Mouse (Mus musculus): Measurements from ENCODE around the gene Rnf144b. TPM values are rescaled to one million over a fixed set of nuclear protein-coding genes. Genes with fewer than 3 reads are reported as not detected.

The Rnf144b gene
- polyA plus RNA-seq, 1 experiment, result 0.17 TPM

GRCm38 (mm10) chr13:47142764-47143163, 20.3 kb downstream of the Rnf144b start:
- Histone ChIP-seq H3K4me3 (no peak overlapping the region), H3K27me3 (ENCODE audit: control insufficient read depth, insufficient read depth, insufficient read length) (no peaks in the 10 kb centered on the region), H3K36me3 (ENCODE audit: control insufficient read depth, insufficient read depth) (no peaks in the 10 kb centered on the region), H3K4me2 (ENCODE audit: low read depth) (peak overlapping the region; percentile 38), H3K79me2 (ENCODE audit: control insufficient read depth, insufficient read depth) (no peaks in the 10 kb centered on the region), H3ac (ENCODE audit: control insufficient read depth, insufficient read length) (no peak overlapping the region)
- no peak for TF ChIP-seq MYOD1 (IDR thresholded peaks at IDR 0.05; ENCODE audit: control insufficient read depth in 1 of 3, insufficient read length in 2 of 3, low read depth in 2 of 3)

DNA sequence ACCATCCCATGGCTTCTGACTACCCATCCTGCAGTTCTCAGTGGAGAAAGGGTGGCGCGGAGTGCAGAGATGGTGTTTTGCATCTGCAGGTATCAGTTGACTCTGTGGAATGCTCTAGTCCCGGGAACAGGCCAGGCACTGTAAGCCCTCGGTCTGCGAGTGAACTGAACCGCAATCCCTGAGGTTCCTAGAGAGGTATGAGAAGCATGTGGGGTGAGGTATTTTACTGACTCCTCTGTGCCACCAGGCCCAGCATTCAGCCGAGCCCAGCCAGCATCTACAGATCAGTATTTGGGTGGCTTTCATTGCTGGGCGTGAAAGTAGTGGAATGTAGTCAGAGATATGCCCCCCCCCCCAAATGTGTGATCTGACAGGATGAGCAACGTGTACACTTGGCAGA, 23.5 kb downstream of the Rnf144b start:
- Histone ChIP-seq H3K36me3 (ENCODE audit: control insufficient read depth, insufficient read depth) (no peaks in the 10 kb centered on the region), H3K4me2 (ENCODE audit: low read depth) (no peak overlapping the region), H3ac (ENCODE audit: control insufficient read depth, insufficient read length) (no peak overlapping the region), H3K79me2 (ENCODE audit: control insufficient read depth, insufficient read depth) (no peaks in the 10 kb centered on the region), H3K27me3 (ENCODE audit: control insufficient read depth, insufficient read depth, insufficient read length) (no peaks in the 10 kb centered on the region), H3K4me3 (no peak overlapping the region)
- TF ChIP-seq TCF3 (IDR thresholded peaks at IDR 0.05; ENCODE audit: insufficient read length, low read depth) (no peak), MYOD1 (IDR thresholded peaks at IDR 0.05; ENCODE audit: control insufficient read depth in 1 of 3, insufficient read length in 2 of 3, low read depth in 2 of 3) (no peak), POLR2AphosphoS2 (IDR thresholded peaks at IDR 0.05; ENCODE audit: insufficient read length, low read depth) (no peak), SRF (IDR thresholded peaks at IDR 0.05; ENCODE audit: control insufficient read depth, insufficient read length, low read depth) (no peak), POLR2A (IDR thresholded peaks at IDR 0.05; ENCODE audit: insufficient read length, low read depth) (no peak), E2F4 (IDR thresholded peaks at IDR 0.05; ENCODE audit: insufficient read depth) (no peak), CEBPB (IDR thresholded peaks at IDR 0.05; ENCODE audit: insufficient read depth, poor library complexity, severe bottlenecking) (no peak), MAX (IDR thresholded peaks at IDR 0.05; ENCODE audit: low read depth) (no peak), REST (IDR thresholded peaks at IDR 0.05; ENCODE audit: insufficient read depth, insufficient read length) (no peak), TCF12 (IDR thresholded peaks at IDR 0.05; ENCODE audit: insufficient read depth, poor library complexity, severe bottlenecking) (no peak), MYOG (IDR thresholded peaks at IDR 0.05; ENCODE audit: control insufficient read depth in 1 of 3, insufficient read depth in 1 of 3, insufficient read length in 2 of 3, low read depth in 2 of 3) (no peak), USF1 (IDR thresholded peaks at IDR 0.05; ENCODE audit: low read depth) (no peak)

- TF ChIP-seq USF1 (IDR thresholded peaks at IDR 0.05; ENCODE audit: low read depth) (no peak), POLR2A (IDR thresholded peaks at IDR 0.05; ENCODE audit: insufficient read length, low read depth) (no peak), POLR2AphosphoS2 (IDR thresholded peaks at IDR 0.05; ENCODE audit: insufficient read length, low read depth) (no peak), MYOD1 (IDR thresholded peaks at IDR 0.05; ENCODE audit: control insufficient read depth in 1 of 3, insufficient read length in 2 of 3, low read depth in 2 of 3) (no peak), TCF12 (IDR thresholded peaks at IDR 0.05; ENCODE audit: insufficient read depth, poor library complexity, severe bottlenecking) (no peak)
- Histone ChIP-seq H3ac (ENCODE audit: control insufficient read depth, insufficient read length) (no peak overlapping the region), H3K79me2 (ENCODE audit: control insufficient read depth, insufficient read depth) (no peaks in the 10 kb centered on the region), H3K4me3 (no peak overlapping the region), H3K4me2 (ENCODE audit: low read depth) (no peak overlapping the region), H3K27me3 (ENCODE audit: control insufficient read depth, insufficient read depth, insufficient read length) (no peaks in the 10 kb centered on the region), H3K36me3 (ENCODE audit: control insufficient read depth, insufficient read depth) (no peaks in the 10 kb centered on the region)
Observed at GRCm38 (mm10) chr13:47146388-47146787, 23.9 kb downstream of the Rnf144b start.

DNA sequence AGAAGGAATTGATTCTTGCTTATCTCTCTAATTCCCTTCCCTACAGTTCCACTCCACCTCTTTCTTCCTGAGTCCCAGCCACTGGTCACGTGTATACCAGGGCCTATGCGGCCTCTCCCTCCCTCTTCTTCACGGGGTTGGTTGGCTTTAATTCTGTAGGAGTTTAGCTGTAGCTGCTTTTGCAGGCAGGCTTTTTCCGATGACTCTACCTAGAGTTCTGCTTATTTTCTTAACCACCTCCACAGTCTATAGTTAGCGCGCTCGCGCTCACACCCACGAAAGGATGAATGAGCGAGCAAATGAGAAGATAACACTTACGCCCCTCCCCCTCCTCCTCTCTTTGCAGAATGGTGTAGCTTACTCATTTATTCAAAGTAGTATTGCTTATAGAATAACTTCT, 26.1 kb downstream of the Rnf144b start:
- no peak for TF ChIP-seq E2F4 (IDR thresholded peaks at IDR 0.05; ENCODE audit: insufficient read depth)
- TF ChIP-seq TCF12 (IDR thresholded peaks at IDR 0.05; ENCODE audit: insufficient read depth, poor library complexity, severe bottlenecking), result no peak
- TF ChIP-seq CEBPB (IDR thresholded peaks at IDR 0.05; ENCODE audit: insufficient read depth, poor library complexity, severe bottlenecking), result no peak
- no peak for TF ChIP-seq TCF3 (IDR thresholded peaks at IDR 0.05; ENCODE audit: insufficient read length, low read depth)
- H3ac ChIP-seq (ENCODE audit: control insufficient read depth, insufficient read length), result no peak overlapping the region
- H3K4me3 ChIP-seq, result no peak overlapping the region
- H3K36me3 ChIP-seq (ENCODE audit: control insufficient read depth, insufficient read depth), result no peaks in the 10 kb centered on the region
- no peaks in the 10 kb centered on the region for H3K79me2 ChIP-seq (ENCODE audit: control insufficient read depth, insufficient read depth)
- no peaks in the 10 kb centered on the region for H3K27me3 ChIP-seq (ENCODE audit: control insufficient read depth, insufficient read depth, insufficient read length)
- no peak overlapping the region for H3K4me2 ChIP-seq (ENCODE audit: low read depth)

GRCm38 (mm10) chr13:47149993-47150392, 27.5 kb downstream of the Rnf144b start:
- no peaks in the 10 kb centered on the region for H3K36me3 ChIP-seq (ENCODE audit: control insufficient read depth, insufficient read depth)
- TF ChIP-seq USF1 (IDR thresholded peaks at IDR 0.05; ENCODE audit: low read depth) (no peak), CEBPB (IDR thresholded peaks at IDR 0.05; ENCODE audit: insufficient read depth, poor library complexity, severe bottlenecking) (no peak), MYOG (IDR thresholded peaks at IDR 0.05; ENCODE audit: control insufficient read depth in 1 of 3, insufficient read depth in 1 of 3, insufficient read length in 2 of 3, low read depth in 2 of 3) (no peak), SRF (IDR thresholded peaks at IDR 0.05; ENCODE audit: control insufficient read depth, insufficient read length, low read depth) (no peak), TCF3 (IDR thresholded peaks at IDR 0.05; ENCODE audit: insufficient read length, low read depth) (no peak), REST (IDR thresholded peaks at IDR 0.05; ENCODE audit: insufficient read depth, insufficient read length) (no peak), E2F4 (IDR thresholded peaks at IDR 0.05; ENCODE audit: insufficient read depth) (no peak), POLR2A (IDR thresholded peaks at IDR 0.05; ENCODE audit: insufficient read length, low read depth) (no peak), MAX (IDR thresholded peaks at IDR 0.05; ENCODE audit: low read depth) (no peak), POLR2AphosphoS2 (IDR thresholded peaks at IDR 0.05; ENCODE audit: insufficient read length, low read depth) (no peak), MYOD1 (IDR thresholded peaks at IDR 0.05; ENCODE audit: control insufficient read depth in 1 of 3, insufficient read length in 2 of 3, low read depth in 2 of 3) (no peak)
- H3K4me3 ChIP-seq, result no peak overlapping the region
- H3K27me3 ChIP-seq (ENCODE audit: control insufficient read depth, insufficient read depth, insufficient read length), result no peaks in the 10 kb centered on the region
- no peaks in the 10 kb centered on the region for H3K79me2 ChIP-seq (ENCODE audit: control insufficient read depth, insufficient read depth)
- no peak overlapping the region for H3K4me2 ChIP-seq (ENCODE audit: low read depth)
- H3ac ChIP-seq (ENCODE audit: control insufficient read depth, insufficient read length), result no peak overlapping the region
